Mouse (Mus musculus): ENCODE results near the gene Igf2bp3.

DNA sequence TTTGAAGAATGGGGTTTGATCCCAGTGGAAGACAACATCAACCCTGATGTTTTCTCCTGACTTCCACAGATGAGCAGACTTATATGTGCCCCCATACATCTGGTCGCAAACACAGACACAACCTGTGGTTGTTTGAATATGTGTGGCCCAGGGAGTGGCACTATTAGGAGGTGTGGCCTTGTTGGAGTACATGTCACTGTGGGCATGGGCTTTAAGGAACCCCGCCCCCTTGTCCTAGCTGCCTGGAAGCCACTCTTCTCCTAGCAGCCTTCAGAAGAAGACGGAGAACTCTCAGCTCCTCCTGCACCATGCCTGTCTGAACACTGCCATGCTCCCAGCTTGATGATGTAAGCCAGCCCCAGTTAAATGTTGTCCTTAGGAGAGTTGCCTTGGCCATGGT is 94.4 kb downstream of the Igf2bp3 start:
- TF ChIP-seq CTCF (IDR thresholded peaks at IDR 0.05; ENCODE audit: control insufficient read depth, insufficient read depth, insufficient read length) (no peak), MYOG (IDR thresholded peaks at IDR 0.05; ENCODE audit: control insufficient read depth, extremely low read depth, insufficient read length) (no peak), USF1 (IDR thresholded peaks at IDR 0.05; ENCODE audit: low read depth) (no peak), MAX (IDR thresholded peaks at IDR 0.05) (no peak), MYOD1 (IDR thresholded peaks at IDR 0.05; ENCODE audit: control insufficient read depth, insufficient read length, low read depth) (no peak), CEBPB (IDR thresholded peaks at IDR 0.05; ENCODE audit: low read depth) (no peak), FOSL1 (IDR thresholded peaks at IDR 0.05; ENCODE audit: insufficient read depth, low read length, poor library complexity, severe bottlenecking) (no peak)

Measured in C2C12 (cell line).